Mouse (Mus musculus): ENCODE results near the gene Cby3.

DNA sequence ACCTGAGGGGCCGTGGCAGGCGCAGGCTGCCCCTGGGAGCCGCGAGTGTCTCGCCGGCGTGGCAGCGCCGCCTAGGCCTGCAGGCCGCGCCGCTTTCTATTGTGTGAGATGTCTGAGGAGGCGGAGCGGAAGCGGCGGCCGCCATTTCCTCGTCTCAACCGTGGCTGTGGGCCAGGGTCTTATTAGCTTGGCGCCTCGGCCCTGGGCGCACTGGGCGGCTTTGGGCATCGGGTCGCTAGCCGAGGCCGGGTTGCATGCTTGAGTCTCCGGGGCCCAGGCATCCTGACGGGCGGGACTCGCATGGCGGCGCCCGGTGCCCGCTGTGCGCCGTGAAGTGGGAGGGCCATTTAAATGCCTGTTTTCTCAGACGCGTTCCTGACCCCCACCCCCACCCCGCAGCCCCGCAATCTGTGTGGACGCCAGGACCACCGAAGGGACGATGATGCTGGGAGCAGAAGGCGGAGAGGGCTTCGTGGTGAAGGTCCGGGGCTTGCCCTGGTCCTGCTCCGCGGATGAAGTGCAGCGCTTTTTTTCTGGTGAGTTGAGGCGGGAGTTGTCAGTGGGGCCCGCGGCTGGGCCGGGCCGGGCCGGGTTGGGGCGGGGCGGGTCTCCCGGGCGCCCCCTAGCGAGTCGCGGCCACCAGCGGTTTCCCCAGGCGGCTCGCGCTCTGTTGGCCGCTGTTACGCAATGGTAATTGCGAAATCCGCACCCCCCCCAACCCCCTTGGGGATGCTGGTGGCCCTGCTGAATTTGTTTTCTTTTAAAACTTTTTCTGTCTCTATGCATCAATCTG lies 23.8 kb downstream of the Cby3 start:
- TF ChIP-seq POLR2A (IDR thresholded peaks at IDR 0.05; ENCODE audit: low read depth, low read length) (no peak), CTCF (IDR thresholded peaks at IDR 0.05; ENCODE audit: extremely low read depth, insufficient read depth, insufficient read length, insufficient replicate concordance) (peak; percentile 56)

All from spleen, adult 2 months (tissue).